Mouse (Mus musculus): Measurements from ENCODE around the gene Ppp1r10. TPM values are rescaled to one million over a fixed set of nuclear protein-coding genes. Genes with fewer than 3 reads are reported as not detected.

The Ppp1r10 gene
- polyA plus RNA-seq, 1 experiment from 2014 or later: 60.2 TPM

- peak within 1 kb of the TSS; percentile 82 for H3K9ac ChIP-seq
- H3K27me3 ChIP-seq (replicated peaks): no peaks in the 10 kb centered on the region
- H3K4me1 ChIP-seq: peaks cover 7% of the 10 kb centered on the region
- peak within 1 kb of the TSS; percentile 68 for H3K27ac ChIP-seq
- peak within 1 kb of the TSS; percentile 90 for H3K4me2 ChIP-seq (replicated peaks)
- peak within 1 kb of the TSS; percentile 93 for H3K4me3 ChIP-seq
- ATAC-seq (ENCODE audit: low FRiP score, low read depth): peak; percentile 92
- peaks cover 55% of the 10 kb centered on the region for H3K36me3 ChIP-seq
- WGBS: 7% methylated on average over 66 of the region's 66 CpGs
- H3K9me3 ChIP-seq: no peaks in the 10 kb centered on the region
Measured at GRCm38 (mm10) chr17:35879245-35880057, 36.8 kb upstream of the Ppp1r10 start, which contains the start of gene Dhx16. TSS of gene Dhx16 (plus strand) at chr17:35879819.

GRCm38 (mm10) chr17:35882924-35883323, 33.3 kb upstream of the Ppp1r10 start:
- H3K4me2 ChIP-seq (replicated peaks): no peak overlapping the region
- no peaks in the 10 kb centered on the region for H3K9me3 ChIP-seq
- no peak overlapping the region; the same call in 1 of the 2 replicates for H3K4me3 ChIP-seq
- H3K27ac ChIP-seq: no peak overlapping the region
- peaks cover 7% of the 10 kb centered on the region for H3K4me1 ChIP-seq
- no peak overlapping the region for H3K9ac ChIP-seq
- 95% methylated on average over 17 of the region's 17 CpGs for WGBS
- no peak for ATAC-seq (ENCODE audit: low FRiP score, low read depth)
- H3K36me3 ChIP-seq: peaks cover 66% of the 10 kb centered on the region
- no peaks in the 10 kb centered on the region for H3K27me3 ChIP-seq (replicated peaks)

DNA sequence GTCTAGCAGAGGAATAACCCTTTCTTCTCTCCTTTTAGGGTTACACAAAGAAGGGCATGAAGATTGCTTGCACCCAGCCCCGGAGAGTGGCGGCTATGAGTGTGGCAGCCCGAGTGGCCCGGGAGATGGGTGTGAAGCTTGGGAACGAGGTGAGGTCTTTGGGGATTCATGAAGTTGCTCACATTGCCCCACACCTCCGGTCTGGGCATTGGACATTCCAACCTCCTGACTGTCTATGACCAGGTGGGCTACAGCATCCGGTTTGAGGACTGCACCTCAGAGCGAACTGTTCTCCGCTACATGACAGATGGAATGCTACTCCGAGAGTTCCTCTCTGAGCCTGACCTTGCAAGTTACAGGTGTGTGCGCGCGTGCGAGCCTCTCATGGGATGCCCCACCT, 32.5 kb upstream of the Ppp1r10 start:
- no peak for ATAC-seq (ENCODE audit: low FRiP score, low read depth)
- peaks cover 75% of the 10 kb centered on the region for H3K36me3 ChIP-seq
- H3K4me3 ChIP-seq: no peak overlapping the region
- 95% methylated on average over 14 of the region's 14 CpGs for whole genome bisulfite sequencing
- no peak overlapping the region for H3K4me2 ChIP-seq (replicated peaks)
- H3K4me1 ChIP-seq: peaks cover 7% of the 10 kb centered on the region
- no peak overlapping the region for H3K9ac ChIP-seq
- no peaks in the 10 kb centered on the region for H3K27me3 ChIP-seq (replicated peaks)
- H3K9me3 ChIP-seq: no peaks in the 10 kb centered on the region
- no peak overlapping the region for H3K27ac ChIP-seq

- Histone ChIP-seq H3K9ac (no peak overlapping the region), H3K4me3 (no peak overlapping the region), H3K27ac (no peak overlapping the region), H3K4me1 (no peaks in the 10 kb centered on the region), H3K9me3 (no peaks in the 10 kb centered on the region), H3K27me3 (replicated peaks) (no peaks in the 10 kb centered on the region), H3K4me2 (replicated peaks) (no peak overlapping the region), H3K36me3 (peaks cover 92% of the 10 kb centered on the region)
- 74% methylated on average over 17 of the region's 17 CpGs for WGBS
- ATAC-seq (ENCODE audit: low FRiP score, low read depth): no peak
Measured at GRCm38 (mm10) chr17:35887725-35888124, 28.5 kb upstream of the Ppp1r10 start.

- peak within 1 kb of the TSS; percentile 83 for H3K4me3 ChIP-seq
- H3K27ac ChIP-seq: peak within 1 kb of the TSS; percentile 92
- H3K4me1 ChIP-seq: peaks cover 17% of the 10 kb centered on the region
- ATAC-seq (ENCODE audit: low FRiP score, low read depth): peak; percentile 92
- H3K4me2 ChIP-seq (replicated peaks): peak within 1 kb of the TSS; percentile 100
- H3K9me3 ChIP-seq: no peaks in the 10 kb centered on the region
- peak within 1 kb of the TSS; percentile 88 for H3K9ac ChIP-seq
- WGBS: under 1% methylated on average over 84 of the region's 86 CpGs
- H3K27me3 ChIP-seq (replicated peaks): no peaks in the 10 kb centered on the region
- peaks cover 70% of the 10 kb centered on the region for H3K36me3 ChIP-seq
Measured at GRCm38 (mm10) chr17:35896781-35897643, 19.2 kb upstream of the Ppp1r10 start, which contains the start of gene 2310061I04Rik. TSS of gene 2310061I04Rik (minus strand) at chr17:35897431.

DNA sequence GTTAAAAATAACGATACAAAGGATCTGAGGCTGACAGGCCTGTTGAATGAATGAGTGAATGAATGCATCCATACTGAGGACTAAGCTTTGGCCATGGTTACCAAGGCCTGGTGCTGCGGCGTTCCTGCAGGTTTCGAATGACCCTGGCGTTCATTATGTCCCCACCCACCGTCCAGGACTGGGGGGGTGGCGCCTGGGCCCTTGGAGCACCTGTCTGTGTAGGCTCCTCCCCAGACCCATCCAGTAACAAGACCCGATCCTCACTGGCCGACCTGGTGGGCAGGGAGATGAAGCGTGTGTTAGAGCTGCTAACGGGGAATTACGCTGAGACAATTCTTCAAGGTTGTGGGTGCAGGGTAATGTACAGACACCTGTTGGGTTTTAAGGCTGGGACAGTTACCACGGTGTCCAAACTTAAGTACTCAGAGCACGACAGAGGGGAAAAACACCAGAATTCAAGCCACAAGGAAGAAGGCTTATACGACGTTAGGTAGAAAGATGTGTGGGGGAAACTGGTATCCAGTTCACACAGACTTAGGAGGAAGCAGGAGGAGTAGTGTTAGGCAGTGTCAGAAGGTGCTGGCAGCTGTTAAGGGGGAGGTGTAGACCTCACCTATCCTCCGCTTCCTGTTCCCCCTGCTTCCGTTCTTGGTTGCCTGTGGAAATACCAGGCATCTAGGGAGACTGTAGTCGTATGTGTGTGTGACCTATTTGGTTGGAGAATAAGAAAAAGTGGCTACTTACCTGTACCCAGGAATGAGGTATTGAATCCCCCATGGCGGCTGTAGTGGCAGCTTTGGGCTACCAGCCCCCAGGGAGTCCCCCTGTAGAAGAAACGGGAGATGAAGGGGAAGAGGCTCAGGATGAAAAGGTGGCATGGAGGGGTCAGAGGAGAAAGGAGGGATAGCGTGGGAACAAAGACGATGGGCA, 18.3 kb upstream of the Ppp1r10 start:
- Histone ChIP-seq H3K4me1 (peaks cover 17% of the 10 kb centered on the region), H3K9me3 (no peaks in the 10 kb centered on the region), H3K27ac (peak overlapping the region; percentile 92; the same call in 1 of the 2 replicates), H3K9ac (peak overlapping the region; percentile 88), H3K27me3 (replicated peaks) (no peaks in the 10 kb centered on the region), H3K36me3 (peaks cover 70% of the 10 kb centered on the region), H3K4me3 (peak overlapping the region; percentile 83; the same call in 1 of the 2 replicates), H3K4me2 (replicated peaks) (peak overlapping the region; percentile 100)
- WGBS: 44% methylated on average over 23 of the region's 23 CpGs
- ATAC-seq (ENCODE audit: low FRiP score, low read depth): peak; percentile 56

- Histone ChIP-seq H3K36me3 (peaks cover 76% of the 10 kb centered on the region), H3K9ac (no peak overlapping the region), H3K4me2 (replicated peaks) (no peak overlapping the region), H3K4me3 (no peak overlapping the region), H3K27me3 (replicated peaks) (no peaks in the 10 kb centered on the region), H3K9me3 (no peaks in the 10 kb centered on the region), H3K27ac (no peak overlapping the region), H3K4me1 (peaks cover 17% of the 10 kb centered on the region)
- 93% methylated on average over 3 of the region's 3 CpGs for WGBS
- ATAC-seq (ENCODE audit: low FRiP score, low read depth): no peak
Measured at GRCm38 (mm10) chr17:35900636-35901035, 15.6 kb upstream of the Ppp1r10 start.

DNA sequence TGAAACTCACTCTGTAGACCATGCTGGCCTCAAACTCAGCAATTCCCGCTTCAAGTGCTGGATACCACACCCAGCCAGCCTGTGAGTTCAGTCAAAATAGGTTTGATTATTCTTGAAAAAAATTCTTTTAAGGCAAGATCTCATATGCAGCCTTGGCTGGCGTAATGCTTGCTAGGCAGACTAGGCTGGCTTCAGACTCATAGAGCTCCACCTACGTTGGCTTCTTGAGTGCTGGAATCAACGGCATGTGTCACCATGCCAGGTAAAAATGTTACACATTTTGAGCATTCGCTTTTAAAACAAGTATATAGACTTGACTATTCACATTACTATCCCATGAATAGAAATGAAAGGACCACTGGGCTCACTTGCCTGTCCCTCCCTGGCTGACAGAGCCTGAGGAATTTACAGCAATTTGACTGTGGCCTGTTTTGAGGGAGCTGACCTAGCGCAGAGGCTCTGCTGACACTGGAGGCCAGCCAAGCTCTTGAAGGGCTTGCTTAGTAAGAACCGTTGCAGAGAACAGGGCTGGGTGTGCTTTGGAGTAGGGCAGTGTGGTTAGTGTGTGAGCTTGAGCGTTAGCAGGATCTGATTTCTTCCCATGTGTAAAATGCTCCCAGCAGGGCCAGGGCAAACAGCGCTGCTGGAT, 12.8 kb upstream of the Ppp1r10 start:
- H3K4me2 ChIP-seq (replicated peaks): no peak overlapping the region
- peaks cover 88% of the 10 kb centered on the region for H3K36me3 ChIP-seq
- no peak overlapping the region for H3K4me3 ChIP-seq
- 92% methylated on average over 9 of the region's 9 CpGs for WGBS
- no peak overlapping the region for H3K9ac ChIP-seq
- no peaks in the 10 kb centered on the region for H3K9me3 ChIP-seq
- no peak overlapping the region for H3K27ac ChIP-seq
- peaks cover 7% of the 10 kb centered on the region for H3K4me1 ChIP-seq
- no peak for ATAC-seq (ENCODE audit: low FRiP score, low read depth)
- no peaks in the 10 kb centered on the region for H3K27me3 ChIP-seq (replicated peaks)

DNA sequence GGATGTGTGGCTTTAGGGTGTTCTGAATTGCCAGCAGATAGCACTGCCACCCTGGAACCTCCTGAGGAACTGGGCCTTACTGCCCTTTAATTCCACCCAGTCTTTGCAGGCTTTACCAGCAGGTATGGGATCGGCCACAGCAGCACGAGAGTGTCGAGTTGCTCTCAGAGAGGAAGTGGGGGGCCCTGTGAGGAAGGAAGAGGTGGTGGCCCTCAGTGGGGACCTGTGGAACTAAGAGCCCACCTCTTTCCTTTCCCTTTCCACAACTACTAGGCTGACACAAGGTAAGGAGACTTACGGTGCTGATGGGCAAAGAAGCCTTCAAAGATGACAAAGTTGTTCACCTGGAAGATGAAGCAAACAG, 12.3 kb upstream of the Ppp1r10 start:
- 93% methylated on average over 4 of the region's 4 CpGs for WGBS

GRCm38 (mm10) chr17:35905587-35905986, 10.6 kb upstream of the Ppp1r10 start:
- no peak overlapping the region for H3K27ac ChIP-seq
- H3K9ac ChIP-seq: no peak overlapping the region
- no peak overlapping the region for H3K4me2 ChIP-seq (replicated peaks)
- no peaks in the 10 kb centered on the region for H3K27me3 ChIP-seq (replicated peaks)
- no peaks in the 10 kb centered on the region for H3K9me3 ChIP-seq
- peaks cover 71% of the 10 kb centered on the region for H3K36me3 ChIP-seq
- ATAC-seq (ENCODE audit: low FRiP score, low read depth): no peak
- peaks cover 17% of the 10 kb centered on the region for H3K4me1 ChIP-seq
- 95% methylated on average over 1 of the region's 1 CpGs for WGBS
- H3K4me3 ChIP-seq: no peak overlapping the region

More for the DNA sequence above, 12.3 kb upstream of the Ppp1r10 start:
- ATAC-seq (ENCODE audit: low FRiP score, low read depth): no peak
- Histone ChIP-seq H3K4me1 (peaks cover 12% of the 10 kb centered on the region), H3K4me2 (replicated peaks) (no peak overlapping the region), H3K9me3 (no peaks in the 10 kb centered on the region), H3K27ac (no peak overlapping the region), H3K9ac (0 out of 2 replicates have a peak overlapping the region, but pooled peaks have one; percentile 33), H3K36me3 (peaks cover 87% of the 10 kb centered on the region), H3K4me3 (no peak overlapping the region), H3K27me3 (replicated peaks) (no peaks in the 10 kb centered on the region)

DNA sequence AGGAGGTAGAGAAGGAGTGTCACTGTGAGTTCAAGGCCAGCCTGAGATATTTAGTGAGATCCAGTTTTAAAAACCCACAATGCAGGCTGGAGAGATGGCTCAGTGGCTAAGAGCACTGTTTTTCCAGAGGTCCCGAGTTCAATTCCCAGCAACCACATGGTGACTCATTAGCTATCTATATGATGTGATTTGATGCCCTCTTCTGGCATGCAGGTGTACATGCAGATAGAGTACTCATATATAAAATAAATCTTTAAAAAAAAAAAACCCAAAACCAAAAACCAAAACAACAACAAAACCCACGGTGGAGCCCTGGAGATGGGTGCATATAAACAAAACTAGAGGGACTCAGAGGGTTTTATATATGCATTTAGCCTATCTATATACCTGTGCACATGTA, 8.6 kb upstream of the Ppp1r10 start:
- no peak for ATAC-seq (ENCODE audit: low FRiP score, low read depth)
- Histone ChIP-seq H3K36me3 (peaks cover 55% of the 10 kb centered on the region), H3K27me3 (replicated peaks) (no peaks in the 10 kb centered on the region), H3K27ac (no peak overlapping the region), H3K4me3 (no peak overlapping the region), H3K9ac (no peak overlapping the region), H3K9me3 (no peaks in the 10 kb centered on the region), H3K4me1 (peaks cover 17% of the 10 kb centered on the region), H3K4me2 (replicated peaks) (peak overlapping the region; percentile 92)
- WGBS: 79% methylated on average over 2 of the region's 2 CpGs

Data from neural tube, embryonic 12.5 days (tissue).